Mouse (Mus musculus) testis, postnatal 10 days (tissue): Measurements from ENCODE around the gene 1700017B05Rik.

Source experiments
- DNase-seq: peaks from one replicate; pipeline ENCODE4 v3.0.0; 2021; ENCODE audit warnings: low spot score

Gene 1700017B05Rik

GRCm38 (mm10) chr9:57271837-57272562, 9.6 kb upstream of the 1700017B05Rik start:
- no peak for DNase-seq

- no peak for DNase-seq
Observed at GRCm38 (mm10) chr9:57271081-57271480, 8.7 kb upstream of the 1700017B05Rik start.

- DNase-seq: no peak
Observed at GRCm38 (mm10) chr9:57270399-57270798, 8.0 kb upstream of the 1700017B05Rik start.

GRCm38 (mm10) chr9:57269384-57269783, 7.0 kb upstream of the 1700017B05Rik start:
- DNase-seq: peak; percentile 34

GRCm38 (mm10) chr9:57268575-57268974, 6.2 kb upstream of the 1700017B05Rik start:
- peak; percentile 45 for DNase-seq

GRCm38 (mm10) chr9:57268078-57268477, 5.7 kb upstream of the 1700017B05Rik start:
- DNase-seq: peak; percentile 39

- peak; percentile 37 for DNase-seq
Observed at GRCm38 (mm10) chr9:57267421-57267820, 5.0 kb upstream of the 1700017B05Rik start.

- DNase-seq: no peak
Observed at GRCm38 (mm10) chr9:57265125-57265524, 2.7 kb upstream of the 1700017B05Rik start.

- no peak for DNase-seq
Observed at GRCm38 (mm10) chr9:57262795-57263684, 628 bp upstream of the 1700017B05Rik start.

- DNase-seq: peak; percentile 83
Observed at GRCm38 (mm10) chr9:57261516-57261912, 898 bp downstream of the 1700017B05Rik start.

- no peak for DNase-seq
Observed at GRCm38 (mm10) chr9:57260940-57261339, 1.5 kb downstream of the 1700017B05Rik start.

GRCm38 (mm10) chr9:57259736-57260135, 2.7 kb downstream of the 1700017B05Rik start:
- DNase-seq: peak; percentile 97

GRCm38 (mm10) chr9:57257627-57258026, 4.8 kb downstream of the 1700017B05Rik start:
- DNase-seq: peak; percentile 45

GRCm38 (mm10) chr9:57256861-57257260, 5.6 kb downstream of the 1700017B05Rik start:
- DNase-seq: no peak

GRCm38 (mm10) chr9:57256309-57256708, 6.1 kb downstream of the 1700017B05Rik start:
- DNase-seq: no peak

- DNase-seq: no peak
Observed at GRCm38 (mm10) chr9:57254823-57255495, 7.5 kb downstream of the 1700017B05Rik start.

- DNase-seq: peak; percentile 77
Observed at GRCm38 (mm10) chr9:57254061-57254460, 8.4 kb downstream of the 1700017B05Rik start.

GRCm38 (mm10) chr9:57251139-57251538, 11.3 kb downstream of the 1700017B05Rik start:
- DNase-seq: no peak

- DNase-seq: peak; percentile 39
Observed at GRCm38 (mm10) chr9:57250026-57250425, 12.4 kb downstream of the 1700017B05Rik start.

- peak; percentile 54 for DNase-seq
Observed at GRCm38 (mm10) chr9:57248030-57248942, 14.1 kb downstream of the 1700017B05Rik start.

- peak; percentile 53 for DNase-seq
Observed at GRCm38 (mm10) chr9:57247201-57247671, 15.2 kb downstream of the 1700017B05Rik start.
